Mouse (Mus musculus) heart, adult 11 months (tissue): ENCODE results near the gene 3110021N24Rik.
A peak's percentile ranks its signal among the peaks of the same experiment; 100 is the strongest.
"Not testable (repeated sequence)": the region's sequence is repeated elsewhere in the genome, so short reads cannot be mapped to it uniquely, and the experiment has no call there.

Experiments used
- DNase-seq: peaks from one replicate; pipeline ENCODE4 v3.0.0; 2022

Gene 3110021N24Rik

GRCm38 (mm10) chr4:108719349-108719748, at the start of gene 3110021N24Rik:
3110021N24Rik (plus strand) TSS chr4:108719649.
- DNase-seq: no peak

DNA sequence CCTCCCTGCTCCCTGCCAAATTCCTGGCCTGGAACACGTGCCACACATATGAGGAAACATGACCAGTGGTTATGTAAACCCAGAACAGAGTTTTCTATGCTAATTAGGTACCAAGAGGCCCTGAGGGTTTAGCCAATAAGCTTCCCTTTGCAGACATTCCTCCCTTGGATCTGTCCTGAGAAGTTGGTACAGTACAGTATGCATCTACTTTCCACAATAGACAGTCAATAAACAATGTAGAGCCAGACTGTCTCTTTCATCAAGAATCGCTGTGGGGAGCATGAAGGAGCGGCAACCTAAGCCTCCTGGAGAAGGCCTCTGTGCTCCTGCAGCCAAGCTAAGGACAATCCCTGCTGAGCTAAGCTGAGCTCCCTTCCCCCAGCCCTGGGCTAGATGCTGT, 33.3 kb upstream of the 3110021N24Rik start:
- no peak for DNase-seq

- DNase-seq: not testable (repeated sequence)
Observed at GRCm38 (mm10) chr4:108687098-108687497, 32.4 kb upstream of the 3110021N24Rik start.

DNA sequence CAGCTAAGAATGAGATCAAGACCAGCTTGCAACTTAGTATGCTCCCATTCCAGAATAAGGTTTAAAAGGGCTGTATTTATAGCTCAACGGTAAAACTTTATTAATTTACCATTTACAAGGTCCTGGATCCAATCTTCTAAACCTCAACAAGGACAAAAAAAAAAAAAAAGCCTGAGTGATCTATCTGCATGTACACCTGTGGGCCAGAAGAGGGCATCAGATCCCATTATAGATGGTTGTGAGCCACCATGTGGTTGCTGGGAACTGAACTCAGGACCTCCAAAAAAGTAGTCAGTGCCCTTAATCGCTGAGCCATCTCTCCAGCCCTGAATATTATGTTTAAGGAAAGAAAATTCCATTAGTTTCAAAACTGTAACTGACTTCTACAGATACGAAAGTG, 29.0 kb upstream of the 3110021N24Rik start:
- DNase-seq: no peak

DNA sequence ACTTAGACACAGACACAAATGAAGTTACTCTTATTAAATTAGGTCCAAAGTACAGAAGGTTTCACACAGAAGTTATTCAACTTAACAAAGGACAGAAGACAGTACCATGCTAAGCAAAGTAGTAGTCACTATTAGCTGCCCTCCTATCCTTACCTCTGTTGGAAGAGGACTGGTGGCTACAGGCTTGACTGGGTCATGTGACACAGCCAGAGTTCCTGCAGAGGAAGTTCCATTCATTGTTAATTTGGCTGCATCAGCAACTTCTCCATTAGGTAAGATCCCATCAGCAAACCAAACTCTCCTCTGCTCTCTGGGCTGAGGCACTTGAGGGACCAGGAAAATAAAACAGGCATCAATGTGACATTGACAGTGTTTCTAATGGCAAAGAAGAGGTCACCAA, 28.0 kb upstream of the 3110021N24Rik start:
- no peak for DNase-seq

- DNase-seq: no peak
Observed at GRCm38 (mm10) chr4:108696934-108697333, 22.5 kb upstream of the 3110021N24Rik start.

GRCm38 (mm10) chr4:108708209-108708608, 11.2 kb upstream of the 3110021N24Rik start:
- DNase-seq: no peak

DNA sequence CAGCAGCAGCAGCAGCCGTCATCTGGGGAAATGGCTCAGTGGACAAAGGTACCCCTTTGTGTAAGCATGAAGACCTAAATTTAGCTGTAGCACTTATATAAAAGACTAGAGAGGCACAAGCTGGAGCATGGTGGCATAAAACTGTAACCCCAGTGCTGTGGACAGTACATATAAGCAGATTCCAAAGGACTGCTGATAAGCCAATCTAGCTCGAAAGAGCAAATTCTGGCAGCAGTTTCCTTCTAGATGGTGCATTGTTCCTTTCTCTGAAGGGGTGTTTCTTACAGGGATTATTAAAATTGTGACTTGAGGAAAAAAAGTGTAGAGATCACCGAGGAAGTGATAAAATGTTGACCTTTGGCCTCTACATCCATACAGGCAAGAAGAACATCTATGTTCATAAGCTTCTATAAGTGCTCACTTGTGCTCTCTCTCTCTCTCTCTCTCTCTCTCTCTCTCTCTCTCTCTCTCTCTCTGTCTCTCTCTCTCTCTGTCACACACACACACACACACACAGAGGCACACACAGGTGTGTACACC, 1.9 kb downstream of the 3110021N24Rik start:
- no peak for DNase-seq

- no peak for DNase-seq
Observed at GRCm38 (mm10) chr4:108724102-108724501, 4.7 kb downstream of the 3110021N24Rik start.

DNA sequence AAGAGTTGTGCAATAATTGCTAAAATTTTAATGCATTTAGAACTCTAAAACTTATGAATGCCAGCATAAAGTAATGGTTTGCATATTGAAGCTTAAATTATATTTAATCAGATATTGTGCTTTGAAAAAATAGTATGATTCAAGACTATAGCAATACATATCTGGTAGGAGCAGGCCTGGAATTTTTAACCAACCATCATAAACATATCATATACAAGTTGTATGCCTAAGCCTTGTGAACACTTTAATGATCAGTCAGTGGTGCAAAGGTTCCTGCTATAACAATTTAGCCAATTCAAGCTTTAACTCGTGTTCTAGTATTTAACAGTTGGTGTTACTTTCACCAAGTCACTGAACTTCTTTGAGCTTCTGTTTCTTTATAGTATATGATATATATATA, 11.0 kb downstream of the 3110021N24Rik start:
- DNase-seq: no peak

- no peak for DNase-seq
Observed at GRCm38 (mm10) chr4:108731582-108731981, 12.1 kb downstream of the 3110021N24Rik start.

GRCm38 (mm10) chr4:108746160-108746873, 26.9 kb downstream of the 3110021N24Rik start:
- no peak for DNase-seq

DNA sequence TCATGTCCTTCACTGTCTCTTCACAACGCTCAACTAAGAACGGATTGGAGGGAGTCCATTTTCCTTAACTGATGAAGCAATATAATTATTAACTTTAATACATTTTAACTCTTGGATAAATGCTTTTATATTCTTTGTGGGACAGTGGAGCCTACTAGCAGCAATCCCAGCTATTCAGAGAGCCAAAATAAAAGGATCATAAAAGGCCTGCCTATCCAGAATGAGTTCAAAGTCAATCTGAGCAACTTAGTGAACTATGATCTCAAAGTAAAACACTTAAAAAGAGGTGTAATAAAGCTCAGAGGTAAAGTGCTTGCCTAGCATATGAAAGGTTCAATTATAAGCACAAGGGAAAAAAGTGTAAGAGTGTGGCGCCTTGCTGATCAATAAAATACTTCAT, 40.1 kb downstream of the 3110021N24Rik start:
- no peak for DNase-seq

GRCm38 (mm10) chr4:108768527-108768926, 49.1 kb downstream of the 3110021N24Rik start:
- peak; percentile 21 for DNase-seq

DNA sequence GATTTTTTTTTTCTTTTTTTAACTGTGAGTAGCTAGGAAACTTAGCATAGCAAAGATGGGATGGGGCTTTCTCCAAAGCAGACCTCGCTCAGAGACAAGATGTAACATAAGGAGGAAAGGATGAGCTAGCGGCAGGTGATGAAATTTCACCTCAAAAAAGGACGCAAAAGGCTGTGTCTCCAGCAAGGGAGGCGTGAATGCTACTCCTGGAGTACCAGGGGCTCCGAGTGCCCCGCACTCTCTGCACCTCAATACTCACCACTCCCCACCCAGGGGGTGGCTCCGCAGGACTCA, 60.3 kb downstream of the 3110021N24Rik start:
- no peak for DNase-seq

DNA sequence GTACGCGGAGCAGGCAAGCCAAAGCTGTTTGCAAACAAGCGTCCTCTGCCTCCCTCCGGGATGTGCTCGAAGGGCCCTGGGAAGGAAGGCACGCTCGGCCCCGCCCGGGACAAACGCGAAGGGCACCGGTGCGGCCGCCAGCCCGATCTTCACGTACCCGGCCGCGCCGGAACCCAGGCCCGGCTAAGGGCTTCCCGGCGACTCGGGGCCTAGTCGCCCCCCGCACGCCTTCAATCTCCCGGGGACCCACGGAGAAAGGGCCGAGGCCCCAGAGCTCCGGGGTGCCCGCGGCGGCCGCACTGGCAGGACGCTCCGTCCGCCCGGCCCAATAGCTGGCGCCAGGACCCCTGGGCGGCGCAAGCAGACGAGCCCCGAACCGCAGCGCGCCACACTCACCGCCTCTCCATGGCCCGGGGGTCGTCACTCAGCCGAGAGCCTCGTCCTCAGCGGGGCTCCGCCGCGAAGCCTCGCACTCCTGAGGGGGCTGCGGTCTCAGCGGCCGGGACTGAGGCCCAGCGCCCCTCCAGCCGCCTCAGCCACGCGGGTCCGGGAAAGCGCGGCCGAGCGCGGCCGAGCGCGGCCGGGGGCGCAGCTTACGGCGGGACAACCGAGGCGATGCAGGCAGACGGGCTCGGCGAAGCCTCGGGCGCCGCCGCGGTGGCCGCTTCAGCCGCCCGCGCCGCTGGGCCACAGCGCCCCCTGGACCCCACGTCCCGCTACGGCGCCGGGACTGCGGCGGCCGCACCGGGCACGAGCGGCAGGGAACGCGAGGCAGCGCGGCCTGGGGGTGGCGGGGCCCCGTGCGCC, 60.8 kb downstream of the 3110021N24Rik start, which contains the start of gene Zfyve9:
TSS of gene Zfyve9 (minus strand) at position 742 of the 807 bp plus-strand sequence.
- DNase-seq: peak; percentile 98

- no peak for DNase-seq
Observed at GRCm38 (mm10) chr4:108780864-108781205, 61.4 kb downstream of the 3110021N24Rik start.

- DNase-seq: peak; percentile 86
Observed at GRCm38 (mm10) chr4:108781596-108781995, 62.1 kb downstream of the 3110021N24Rik start.

DNA sequence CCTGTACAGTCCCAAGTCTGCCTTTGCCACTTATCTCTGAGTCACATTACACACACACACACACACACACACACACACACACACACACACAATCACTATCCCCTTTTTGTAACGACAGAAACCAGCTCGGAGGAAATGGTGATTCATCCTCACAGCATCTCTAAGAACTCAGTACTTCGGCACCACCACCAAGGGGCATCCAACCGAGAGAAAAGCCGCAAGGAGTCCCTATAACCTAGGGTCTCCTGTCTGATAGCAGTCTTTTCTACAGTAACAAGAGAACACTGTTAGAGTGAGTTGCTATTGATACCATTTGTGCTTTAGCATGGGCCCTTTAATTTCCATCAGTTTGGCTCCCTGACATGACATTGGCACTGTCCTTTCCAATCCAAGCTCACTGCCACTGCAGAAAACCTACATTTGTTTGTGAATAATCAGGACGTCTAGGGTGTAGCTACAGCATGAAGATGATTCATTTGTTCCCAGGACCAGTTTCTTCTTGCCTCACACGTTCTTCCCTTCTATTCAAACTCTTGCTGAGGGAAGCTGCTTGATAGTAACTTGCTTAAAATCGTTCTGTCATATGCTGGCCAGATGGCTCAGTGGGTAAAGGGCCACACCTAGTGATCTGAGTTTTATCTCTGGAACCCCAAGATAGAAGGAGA, 63.1 kb downstream of the 3110021N24Rik start:
- DNase-seq: peak; percentile 81

DNA sequence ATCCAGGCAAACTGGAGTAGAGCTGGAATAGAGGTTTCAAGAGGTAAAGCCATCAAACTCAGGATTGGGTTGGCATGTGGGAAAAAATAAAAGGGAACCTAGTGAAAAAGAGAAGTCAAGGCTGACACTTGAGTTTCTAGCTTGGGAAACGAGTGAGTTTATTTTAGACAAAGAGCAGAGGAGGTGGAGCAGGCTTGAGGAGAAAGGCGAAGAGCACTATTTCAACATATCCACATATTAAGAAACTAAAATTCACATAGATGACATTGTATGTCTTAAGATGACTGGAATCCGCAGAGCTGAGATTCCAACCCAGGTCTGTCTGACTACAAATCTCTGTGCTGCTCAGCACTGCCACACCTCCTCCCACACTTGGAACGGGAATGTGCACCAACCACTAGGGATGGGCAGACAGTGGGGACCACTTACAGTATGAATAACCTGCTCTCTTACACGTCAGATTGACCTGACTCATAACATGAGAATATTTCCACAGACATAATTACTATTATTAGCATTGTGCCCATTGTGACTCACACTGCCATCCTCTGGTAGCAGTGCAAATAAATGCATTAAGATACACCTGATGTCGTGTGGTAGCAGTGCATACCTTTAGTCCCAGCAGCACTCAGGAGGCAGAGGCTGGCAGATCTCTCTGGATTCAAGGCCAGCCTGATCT, 69.9 kb downstream of the 3110021N24Rik start:
- DNase-seq: peak; percentile 72

GRCm38 (mm10) chr4:108790507-108790906, 71.1 kb downstream of the 3110021N24Rik start:
- DNase-seq: peak; percentile 18

- DNase-seq: peak; percentile 79
Observed at GRCm38 (mm10) chr4:108793941-108794340, 74.5 kb downstream of the 3110021N24Rik start.

DNA sequence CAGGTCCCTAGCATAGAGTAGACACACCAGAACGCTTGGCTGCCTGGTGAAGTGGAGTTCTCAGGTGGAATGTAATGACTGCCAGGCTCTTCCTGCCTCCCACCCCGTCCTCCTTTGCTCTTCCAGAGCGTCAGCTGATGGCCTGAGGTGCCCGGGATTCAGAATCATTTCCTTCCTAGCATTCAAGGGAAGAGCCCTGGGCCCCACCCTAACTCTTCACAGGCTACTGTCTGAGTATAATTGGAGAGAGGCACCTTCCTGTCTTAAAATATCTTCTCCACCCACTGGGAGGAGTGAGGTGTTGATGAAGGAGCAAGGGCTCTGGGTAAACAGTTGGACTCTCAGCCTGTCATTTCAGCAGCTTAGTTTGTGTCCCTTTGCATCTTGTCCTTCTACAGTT, 77.3 kb downstream of the 3110021N24Rik start:
- DNase-seq: peak; percentile 95
